Mouse (Mus musculus): ENCODE measurements at regions not wholly inside any gene's neighbourhood (a gene's known extent, or its start where the extent isn't known, plus 50 kb on each side); places are given as distances from the start of the nearest gene placed in this dataset.

DNA sequence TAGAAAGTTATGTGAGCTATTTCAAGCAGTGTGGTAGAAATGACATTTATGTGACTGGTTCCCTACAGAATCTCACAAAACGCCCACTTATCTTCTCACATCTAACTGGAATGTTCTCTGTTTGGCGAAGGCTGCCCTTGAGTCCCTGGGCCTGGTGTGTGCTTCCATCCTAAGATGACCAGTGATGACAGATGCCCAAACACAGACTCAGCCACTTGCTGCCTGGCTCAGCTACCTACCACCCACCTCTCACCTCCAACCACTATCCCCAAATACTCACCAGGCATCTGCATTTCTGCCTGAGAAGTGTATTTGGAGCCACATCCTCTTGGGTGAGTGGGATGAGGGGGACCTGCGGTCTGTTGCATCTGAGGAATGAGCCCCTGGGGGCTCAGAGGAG lies 262.6 kb downstream of the CK137956 start:
- TF ChIP-seq POLR2A (IDR thresholded peaks at IDR 0.05; ENCODE audit: low read depth, low read length) (no peak), CTCF (IDR thresholded peaks at IDR 0.05; ENCODE audit: extremely low read depth, insufficient read length, insufficient replicate concordance, low read depth, low read length) (no peak)

Measured in small intestine, adult 2 months (tissue).